ENCODE assay signal across 10 mouse cellular contexts in the genomic region with DNA sequence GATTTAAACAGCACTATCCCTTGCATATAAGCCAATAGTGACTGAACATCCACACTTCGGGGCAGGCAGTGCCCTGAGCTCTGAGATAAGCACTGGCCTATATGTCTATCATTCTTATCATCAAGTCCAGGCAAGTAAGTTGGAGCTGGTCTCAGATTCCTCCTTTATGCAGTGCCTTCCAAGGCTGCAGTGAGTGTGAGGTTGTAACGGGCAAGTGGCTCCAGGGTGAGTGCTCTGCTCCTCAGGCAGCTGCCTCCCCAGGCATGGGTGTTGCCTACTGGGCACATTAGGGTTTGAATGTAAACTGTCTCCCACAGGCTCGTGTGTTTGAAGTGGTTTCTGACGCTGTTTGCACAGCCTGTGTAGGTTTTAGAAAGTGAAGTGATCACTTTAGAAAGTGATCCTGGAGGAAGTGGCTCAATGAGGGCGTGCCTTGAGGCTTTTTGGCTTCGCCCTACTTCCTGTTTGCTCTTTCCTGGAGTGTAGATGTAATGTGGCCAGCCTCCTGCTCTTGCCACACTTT. TPM values are rescaled to one million over a fixed set of nuclear protein-coding genes. Genes with fewer than 3 reads are reported as not detected.
DNase-seq lines count a peak whose midpoint lies in the region; ATAC-seq and TF ChIP-seq lines count a peak whose summit lies in the region.
"Had no signal": no experiment of that assay in that cellular context is flagged by ENCODE, and none has a peak within 500 bp of the region (broad histone marks: within the 10 kb centered on the region; RNA-seq: fewer than 3 reads in every experiment).

No protein-coding gene starts in this region.

- no peaks in the 10 kb centered on the region for H3K36me3 ChIP-seq in embryonic facial prominence, embryonic 14.5 days (ENCODE audit: control insufficient read depth, insufficient read depth, low read length)
- H3K36me3 ChIP-seq in embryonic facial prominence, embryonic 10.5 days (replicated peaks), result no peaks in the 10 kb centered on the region
- no peaks in the 10 kb centered on the region for H3K36me3 ChIP-seq in liver, embryonic 14.5 days (replicated peaks; ENCODE audit: control insufficient read depth, insufficient read depth, low read depth)

- H3K4me1 ChIP-seq in embryonic facial prominence, embryonic 14.5 days (ENCODE audit: control insufficient read depth, insufficient read depth, low read length), result no peaks in the 10 kb centered on the region
- peaks cover 5% of the 10 kb centered on the region for H3K4me1 ChIP-seq in embryonic facial prominence, embryonic 10.5 days
- peaks cover 7 to 18% of the 10 kb centered on the region in 2 experiments; a peak in 3 of 4 replicates for H3K4me1 ChIP-seq in liver, embryonic 14.5 days (replicated peaks; ENCODE audit: control insufficient read depth in 2 of 2, insufficient read depth in 2 of 2, low read length in 1 of 2)

- WGBS in embryonic facial prominence, embryonic 14.5 days, result 47% methylated on average over 6 of the region's 6 CpGs
- WGBS in embryonic facial prominence, embryonic 10.5 days, result 60% methylated on average over 6 of the region's 6 CpGs
- 2% methylated on average over 6 of the region's 6 CpGs for WGBS in liver, embryonic 14.5 days (ENCODE audit: insufficient replicate concordance)

- no peaks in the 10 kb centered on the region for H3K9me3 ChIP-seq in embryonic facial prominence, embryonic 14.5 days (ENCODE audit: control insufficient read depth, low read length)
- no peaks in the 10 kb centered on the region for H3K9me3 ChIP-seq in embryonic facial prominence, embryonic 10.5 days
- H3K9me3 ChIP-seq in liver, embryonic 14.5 days (ENCODE audit: control insufficient read depth, low read length), result no peaks in the 10 kb centered on the region

- peak; percentile 66; the same call in 1 of the 2 replicates for TF ChIP-seq EP300 in liver, embryonic 14.5 days (IDR thresholded peaks at IDR 0.05; ENCODE audit: low read depth)

- no peak for ATAC-seq in embryonic facial prominence, embryonic 14.5 days (ENCODE audit: low read depth)
- ATAC-seq in liver, embryonic 14.5 days (ENCODE audit: insufficient read depth), result peak; percentile 91

- peak; percentile 20 for DNase-seq in embryonic facial prominence, embryonic 14.5 days (ENCODE audit: low spot score)
- DNase-seq in embryonic facial prominence, embryonic 10.5 days (ENCODE audit: low spot score), result no peak
- peak; percentile 16 to 42 (median 20) for DNase-seq in liver, embryonic 14.5 days (ENCODE audit: low read depth in 3 of 3, low spot score in 3 of 3)
- DNase-seq in monocyte, adult 2 months (ENCODE audit: low read depth in 1 of 2, low spot score in 2 of 2), result peak; percentile 54 to 55
- DNase-seq in thymus, postnatal 25 days, result peak; percentile 48
- no peak for DNase-seq in layer of hippocampus, postnatal 10 days (ENCODE audit: low spot score in 2 of 2)
- DNase-seq in left cerebral cortex, adult 2 months (ENCODE audit: extremely low spot score in 1 of 2, low spot score in 2 of 2), result no peak
- DNase-seq in left cerebral cortex, postnatal 36 days (ENCODE audit: low spot score in 2 of 2), result no peak
- DNase-seq: adrenal gland, postnatal 14 days had no signal

- H3K4me2 ChIP-seq in embryonic facial prominence, embryonic 14.5 days (ENCODE audit: low read depth, low read length), result no peak overlapping the region
- peak overlapping the region; percentile 43 for H3K4me2 ChIP-seq in liver, embryonic 14.5 days (ENCODE audit: low read depth)

- no peak for TF ChIP-seq CTCF in liver, embryonic 14.5 days (IDR thresholded peaks at IDR 0.05; ENCODE audit: low read depth)
- no peak for TF ChIP-seq CTCF in left cerebral cortex, adult 2 months (IDR thresholded peaks at IDR 0.05)

- intact Hi-C loops in left cerebral cortex, adult 2 months (cut with DNase I), result no loop called here
- intact Hi-C loops in left cerebral cortex, postnatal 36 days (cut with DNase I), result no loop called here

- H3K4me3 ChIP-seq in embryonic facial prominence, embryonic 14.5 days (ENCODE audit: low read depth, low read length), result no peak overlapping the region
- no peak overlapping the region for H3K4me3 ChIP-seq in embryonic facial prominence, embryonic 10.5 days
- H3K4me3 ChIP-seq in liver, embryonic 14.5 days (ENCODE audit: insufficient read depth in 1 of 2, low read depth in 2 of 2, low read length in 2 of 2), result no peak overlapping the region
- no peak overlapping the region for H3K4me3 ChIP-seq in left cerebral cortex, adult 2 months

- no peak overlapping the region for H3K9ac ChIP-seq in embryonic facial prominence, embryonic 14.5 days (ENCODE audit: low read depth, low read length)
- no peak overlapping the region for H3K9ac ChIP-seq in liver, embryonic 14.5 days (replicated peaks)

- H3K27ac ChIP-seq in embryonic facial prominence, embryonic 14.5 days (replicated peaks; ENCODE audit: low read depth, low read length), result no peak overlapping the region
- H3K27ac ChIP-seq in embryonic facial prominence, embryonic 10.5 days (replicated peaks), result no peak overlapping the region
- no peak overlapping the region for H3K27ac ChIP-seq in liver, embryonic 14.5 days
- no peak overlapping the region for H3K27ac ChIP-seq in left cerebral cortex, adult 2 months
- H3K27ac ChIP-seq: kidney, postnatal 0 days had no signal

- no peaks in the 10 kb centered on the region for H3K27me3 ChIP-seq in embryonic facial prominence, embryonic 14.5 days (replicated peaks; ENCODE audit: control insufficient read depth, insufficient read depth, low read length)
- H3K27me3 ChIP-seq in embryonic facial prominence, embryonic 10.5 days (replicated peaks; ENCODE audit: low read depth, poor library complexity, severe bottlenecking), result no peaks in the 10 kb centered on the region
- H3K27me3 ChIP-seq in liver, embryonic 14.5 days (ENCODE audit: control insufficient read depth, insufficient read depth, low read length), result no peaks in the 10 kb centered on the region

RNA-seq across cellular contexts. Expression of gene Cnpy1, which starts 23.9 kb away (rescaled TPM):
- 1.4 and 1.7 TPM in 2 replicates for polyA plus RNA-seq in embryonic facial prominence, embryonic 14.5 days (2014; fragmentation: Nextera tagmentation; extraction: Ambion mirVana)
- 1.3 and 5.3 TPM in 2 replicates for polyA plus RNA-seq in embryonic facial prominence, embryonic 10.5 days (2016; fragmentation: Nextera tagmentation; extraction: Ambion mirVana)
- 0.03 and 0.09 TPM in 2 replicates for polyA plus RNA-seq in liver, embryonic 14.5 days (2012; rRNA removed)
- polyA plus RNA-seq in liver, embryonic 14.5 days (2014; fragmentation: Nextera tagmentation; extraction: Ambion mirVana), result not detected in 2 replicates
- total RNA-seq in layer of hippocampus, postnatal 10 days (2021), result under 1 TPM; 0.14 to 0.22 TPM
- not detected for total RNA-seq in left cerebral cortex, adult 2 months (2021)
- not detected for total RNA-seq in left cerebral cortex, postnatal 36 days (2021)

RNA-seq across cellular contexts. Expression of gene Rbm33, which starts 47.4 kb away (rescaled TPM):
- 15.0 and 15.7 TPM in 2 replicates for polyA plus RNA-seq in embryonic facial prominence, embryonic 14.5 days (2014; fragmentation: Nextera tagmentation; extraction: Ambion mirVana)
- polyA plus RNA-seq in embryonic facial prominence, embryonic 10.5 days (2016; fragmentation: Nextera tagmentation; extraction: Ambion mirVana), result 13.9 and 14.7 TPM in 2 replicates
- 8.6 and 9.7 TPM in 2 replicates for polyA plus RNA-seq in liver, embryonic 14.5 days (2012; rRNA removed)
- 7.1 and 7.3 TPM in 2 replicates for polyA plus RNA-seq in liver, embryonic 14.5 days (2014; fragmentation: Nextera tagmentation; extraction: Ambion mirVana)
- 10 to 100 TPM; 53.5 to 69.9 TPM for total RNA-seq in layer of hippocampus, postnatal 10 days (2021)
- total RNA-seq in left cerebral cortex, adult 2 months (2021), result 10 to 100 TPM; 72.1 to 75.2 TPM
- total RNA-seq in left cerebral cortex, postnatal 36 days (2021), result 10 to 100 TPM; 55.7 to 85.0 TPM

Comparison
In these comparisons a context has a peak if more than half of its experiments do, and no peak if none do; other contexts are left out.
1. DNase-seq: peak in embryonic facial prominence, embryonic 14.5 days (single experiment), liver, embryonic 14.5 days (3 of 3), monocyte, adult 2 months (2 of 2) and thymus, postnatal 25 days (single experiment); none in embryonic facial prominence, embryonic 10.5 days (single experiment), layer of hippocampus, postnatal 10 days (0 of 2), left cerebral cortex, adult 2 months (0 of 2) and left cerebral cortex, postnatal 36 days (0 of 2).